Mouse (Mus musculus): ENCODE results near the gene Paxx.

- no peak for TF ChIP-seq POLR2A (IDR thresholded peaks at IDR 0.05; ENCODE audit: low read depth, low read length)
- no peak for TF ChIP-seq CTCF (IDR thresholded peaks at IDR 0.05; ENCODE audit: extremely low read depth, insufficient read length, insufficient replicate concordance, low read depth, low read length)
Observed at GRCm38 (mm10) chr2:25436286-25436820, 24.5 kb downstream of the Paxx start.

All from small intestine, adult 2 months (tissue).